Mouse (Mus musculus): ENCODE data around the gene Mrvi1. TPM values are rescaled to one million over a fixed set of nuclear protein-coding genes. Genes with fewer than 3 reads are reported as not detected.

The Mrvi1 gene
- polyA plus RNA-seq, 1 experiment from 2014 or later = 0.79 TPM

DNA sequence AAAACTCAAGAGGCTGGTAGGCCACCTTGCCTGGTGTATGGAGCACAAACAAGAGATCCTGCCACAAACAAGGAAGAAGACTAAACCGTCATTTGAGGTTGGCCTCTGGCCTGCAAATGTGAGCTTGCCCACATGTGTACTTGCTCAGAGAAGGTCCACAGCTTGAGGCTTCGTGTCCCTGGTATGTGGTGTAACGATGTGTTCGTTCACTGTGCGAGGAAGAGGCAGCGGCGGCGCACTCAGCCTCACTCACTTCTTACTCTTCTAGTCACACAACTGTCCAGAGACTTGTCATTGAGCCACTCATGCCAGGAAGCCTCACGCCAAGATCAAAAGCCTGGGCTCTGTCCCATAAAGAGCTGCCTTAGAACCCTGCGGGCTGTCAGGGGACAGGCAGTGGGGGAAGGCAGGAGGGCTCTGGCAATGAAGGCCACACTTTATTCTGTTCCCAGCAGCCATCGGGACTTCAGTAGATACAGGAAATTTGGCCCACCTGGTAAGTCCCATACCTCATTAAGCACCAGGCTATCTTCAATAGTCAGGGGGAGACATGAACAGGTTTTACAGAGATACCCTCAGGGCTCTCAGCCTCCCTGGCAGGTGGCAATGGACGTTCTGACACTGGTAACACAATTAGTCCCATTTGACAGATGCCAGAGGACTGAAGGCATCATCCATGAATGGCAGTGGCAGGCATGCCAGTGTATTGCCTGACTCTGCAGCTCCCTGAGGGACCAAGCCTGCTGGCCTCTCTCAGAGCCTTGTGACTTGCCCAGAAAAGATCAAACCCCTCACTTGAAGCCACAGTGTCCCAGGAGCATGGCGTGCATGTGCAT is 32.3 kb downstream of the Mrvi1 start:
- ATAC-seq (ENCODE audit: low read depth) = no peak
- no peak overlapping the region for H3K9ac ChIP-seq (replicated peaks; ENCODE audit: low read depth, low read length)
- H3K36me3 ChIP-seq (ENCODE audit: control insufficient read depth, insufficient read depth, low read length) = no peaks in the 10 kb centered on the region
- H3K9me3 ChIP-seq (ENCODE audit: control insufficient read depth, low read length) = no peaks in the 10 kb centered on the region
- H3K4me1 ChIP-seq (ENCODE audit: control insufficient read depth, insufficient read depth, low read length) = no peaks in the 10 kb centered on the region
- no peak overlapping the region for H3K4me2 ChIP-seq (ENCODE audit: low read depth, low read length)
- no peaks in the 10 kb centered on the region for H3K27me3 ChIP-seq (ENCODE audit: control insufficient read depth, insufficient read depth, low read length)
- H3K4me3 ChIP-seq (ENCODE audit: low read depth, low read length) = no peak overlapping the region
- WGBS = 79% methylated on average over 13 of the region's 13 CpGs
- H3K27ac ChIP-seq (ENCODE audit: low read depth, low read length) = no peak overlapping the region

DNA sequence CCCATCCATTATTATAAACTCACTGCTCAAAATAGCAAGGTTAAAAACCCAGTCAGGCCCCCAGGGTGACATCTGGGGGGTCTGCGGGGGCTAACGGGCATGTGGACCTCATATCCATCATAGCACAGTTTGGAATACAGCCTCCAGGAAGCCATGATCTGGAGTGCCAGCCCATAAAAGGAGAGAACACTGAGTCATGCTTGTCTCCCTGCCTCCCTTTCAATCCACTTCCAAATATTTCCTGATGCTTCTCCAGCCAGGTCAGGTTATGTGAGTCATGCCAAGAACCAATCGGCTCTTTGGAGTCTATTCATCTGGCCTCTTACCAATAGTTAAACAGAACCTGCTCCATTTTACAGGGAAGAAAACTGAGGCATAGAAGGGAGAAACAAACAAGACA is 33.7 kb downstream of the Mrvi1 start:
- Histone ChIP-seq H3K4me3 (ENCODE audit: low read depth, low read length) (no peak overlapping the region), H3K4me2 (ENCODE audit: low read depth, low read length) (no peak overlapping the region), H3K9ac (replicated peaks; ENCODE audit: low read depth, low read length) (no peak overlapping the region), H3K9me3 (ENCODE audit: control insufficient read depth, low read length) (no peaks in the 10 kb centered on the region), H3K27ac (ENCODE audit: low read depth, low read length) (no peak overlapping the region), H3K27me3 (ENCODE audit: control insufficient read depth, insufficient read depth, low read length) (no peaks in the 10 kb centered on the region), H3K4me1 (ENCODE audit: control insufficient read depth, insufficient read depth, low read length) (no peaks in the 10 kb centered on the region), H3K36me3 (ENCODE audit: control insufficient read depth, insufficient read depth, low read length) (no peaks in the 10 kb centered on the region)
- 95% methylated on average over 3 of the region's 3 CpGs for WGBS
- no peak for ATAC-seq (ENCODE audit: low read depth)

DNA sequence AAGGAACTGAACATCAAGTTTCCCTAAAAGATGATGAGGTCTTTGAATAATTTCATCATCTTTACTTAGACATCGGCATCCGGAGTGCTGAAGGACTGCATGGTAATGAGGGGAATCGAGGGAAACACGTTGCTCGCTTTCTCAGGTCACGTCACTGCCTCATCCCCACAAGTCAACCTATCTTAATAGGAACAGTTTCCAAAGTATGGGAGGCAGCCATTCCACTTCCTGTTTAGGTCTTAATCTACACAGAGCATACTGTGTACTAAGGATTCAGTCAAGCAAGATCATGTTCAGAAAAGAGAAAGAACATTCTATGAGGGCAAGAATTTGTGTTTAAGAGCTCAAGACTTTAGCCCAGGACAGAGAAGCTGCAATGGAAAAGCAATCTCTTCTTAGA is 34.6 kb downstream of the Mrvi1 start:
- H3K27ac ChIP-seq (ENCODE audit: low read depth, low read length) = no peak overlapping the region
- H3K9ac ChIP-seq (replicated peaks; ENCODE audit: low read depth, low read length) = no peak overlapping the region
- H3K4me1 ChIP-seq (ENCODE audit: control insufficient read depth, insufficient read depth, low read length) = no peaks in the 10 kb centered on the region
- H3K36me3 ChIP-seq (ENCODE audit: control insufficient read depth, insufficient read depth, low read length) = no peaks in the 10 kb centered on the region
- H3K27me3 ChIP-seq (ENCODE audit: control insufficient read depth, insufficient read depth, low read length) = no peaks in the 10 kb centered on the region
- WGBS = 90% methylated on average over 6 of the region's 6 CpGs
- no peak overlapping the region for H3K4me2 ChIP-seq (ENCODE audit: low read depth, low read length)
- ATAC-seq (ENCODE audit: low read depth) = no peak
- no peak overlapping the region for H3K4me3 ChIP-seq (ENCODE audit: low read depth, low read length)
- no peaks in the 10 kb centered on the region for H3K9me3 ChIP-seq (ENCODE audit: control insufficient read depth, low read length)

DNA sequence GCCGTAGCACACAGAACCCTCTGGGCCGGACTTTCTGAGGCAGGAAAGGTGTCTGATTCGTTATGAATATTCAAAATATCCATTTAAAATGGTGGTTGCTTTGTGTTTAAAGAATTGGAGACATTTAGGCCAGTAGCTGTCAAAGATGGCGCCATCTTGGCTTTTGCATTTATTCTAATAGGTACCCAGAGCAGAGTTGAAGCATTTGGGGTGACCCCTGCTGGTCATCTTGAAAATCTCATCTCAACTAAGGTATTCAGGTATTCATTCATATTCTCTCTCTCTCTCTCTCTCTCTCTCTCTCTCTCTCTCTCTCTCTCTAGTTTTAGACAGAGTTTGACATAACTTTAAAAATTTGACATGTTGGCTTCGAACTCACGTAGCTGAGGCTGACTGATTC is 35.5 kb downstream of the Mrvi1 start:
- H3K4me2 ChIP-seq (ENCODE audit: low read depth, low read length) = no peak overlapping the region
- no peaks in the 10 kb centered on the region for H3K36me3 ChIP-seq (ENCODE audit: control insufficient read depth, insufficient read depth, low read length)
- H3K27me3 ChIP-seq (ENCODE audit: control insufficient read depth, insufficient read depth, low read length) = no peaks in the 10 kb centered on the region
- no peaks in the 10 kb centered on the region for H3K9me3 ChIP-seq (ENCODE audit: control insufficient read depth, low read length)
- no peak overlapping the region for H3K27ac ChIP-seq (ENCODE audit: low read depth, low read length)
- H3K9ac ChIP-seq (replicated peaks; ENCODE audit: low read depth, low read length) = no peak overlapping the region
- no peak overlapping the region for H3K4me3 ChIP-seq (ENCODE audit: low read depth, low read length)
- no peak for ATAC-seq (ENCODE audit: low read depth)
- no peaks in the 10 kb centered on the region for H3K4me1 ChIP-seq (ENCODE audit: control insufficient read depth, insufficient read depth, low read length)
- 80% methylated on average over 6 of the region's 6 CpGs for WGBS

DNA sequence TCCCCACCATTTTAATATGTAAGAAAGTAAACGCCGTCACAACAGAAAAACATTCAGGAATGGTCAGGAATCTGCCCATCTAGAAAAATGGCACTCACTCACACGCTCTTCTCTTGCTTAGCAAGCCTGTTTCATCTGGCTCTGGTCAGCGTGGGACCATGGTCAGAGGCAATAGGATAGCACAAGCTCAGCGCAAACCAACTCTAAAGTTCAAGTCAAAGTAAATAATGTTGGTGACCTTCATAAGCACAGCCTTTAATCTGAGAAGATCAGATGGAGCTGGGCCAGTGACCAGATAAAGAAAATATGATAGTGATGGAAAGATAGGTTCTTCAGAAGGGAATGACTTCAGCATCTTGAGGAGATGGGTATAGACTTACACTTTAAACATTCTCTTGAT is 37.9 kb downstream of the Mrvi1 start:
- no peak overlapping the region for H3K4me3 ChIP-seq (ENCODE audit: low read depth, low read length)
- no peaks in the 10 kb centered on the region for H3K4me1 ChIP-seq (ENCODE audit: control insufficient read depth, insufficient read depth, low read length)
- H3K27ac ChIP-seq (ENCODE audit: low read depth, low read length) = no peak overlapping the region
- H3K36me3 ChIP-seq (ENCODE audit: control insufficient read depth, insufficient read depth, low read length) = no peaks in the 10 kb centered on the region
- H3K27me3 ChIP-seq (ENCODE audit: control insufficient read depth, insufficient read depth, low read length) = no peaks in the 10 kb centered on the region
- no peak for ATAC-seq (ENCODE audit: low read depth)
- H3K4me2 ChIP-seq (ENCODE audit: low read depth, low read length) = no peak overlapping the region
- H3K9ac ChIP-seq (replicated peaks; ENCODE audit: low read depth, low read length) = no peak overlapping the region
- 94% methylated on average over 5 of the region's 5 CpGs for WGBS
- no peaks in the 10 kb centered on the region for H3K9me3 ChIP-seq (ENCODE audit: control insufficient read depth, low read length)

DNA sequence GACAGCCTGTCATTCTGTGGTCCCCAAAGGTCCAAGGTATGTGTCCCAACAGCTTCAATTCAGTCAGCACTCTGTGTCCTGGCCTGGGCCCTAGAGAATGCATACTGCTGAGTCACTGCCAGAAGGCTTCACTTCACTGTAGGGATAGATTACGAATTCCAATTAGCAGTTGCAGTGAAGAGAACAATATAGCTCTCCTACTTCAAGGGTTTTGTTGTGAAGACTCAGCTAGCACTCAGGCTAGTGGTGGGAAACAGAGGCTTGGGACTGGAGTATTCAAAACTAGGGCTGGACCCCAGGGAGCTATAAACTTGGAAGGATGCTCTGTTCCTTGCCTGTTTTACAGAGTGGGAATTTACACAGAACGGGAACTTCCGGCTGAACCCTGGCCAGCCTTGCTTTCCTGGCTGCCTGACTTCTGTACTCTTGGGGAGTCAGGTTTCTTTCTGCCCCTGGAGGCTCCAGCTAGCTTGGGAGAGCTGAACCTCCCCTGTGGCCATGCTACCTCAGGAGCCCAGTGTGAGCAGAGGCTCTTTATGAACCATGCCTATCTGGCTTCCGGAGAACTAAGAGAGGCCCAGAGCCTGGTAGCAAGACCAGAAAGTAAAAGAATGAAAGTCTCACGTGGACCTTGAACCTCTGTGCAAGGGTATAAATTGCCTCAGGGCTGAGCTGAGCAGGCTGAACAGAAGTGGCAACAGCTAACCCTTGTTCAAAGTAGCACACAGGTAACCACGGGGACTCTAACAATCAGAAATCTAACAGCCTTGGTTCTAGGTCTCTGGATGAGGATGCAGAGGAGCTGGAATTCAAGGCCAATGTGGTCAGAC is 40.3 kb downstream of the Mrvi1 start:
- 58% methylated on average over 6 of the region's 6 CpGs for WGBS
- no peak for ATAC-seq (ENCODE audit: low read depth)
- H3K4me3 ChIP-seq (ENCODE audit: low read depth, low read length) = no peak overlapping the region
- H3K36me3 ChIP-seq (ENCODE audit: control insufficient read depth, insufficient read depth, low read length) = no peaks in the 10 kb centered on the region
- no peaks in the 10 kb centered on the region for H3K4me1 ChIP-seq (ENCODE audit: control insufficient read depth, insufficient read depth, low read length)
- no peak overlapping the region for H3K9ac ChIP-seq (replicated peaks; ENCODE audit: low read depth, low read length)
- H3K27me3 ChIP-seq (ENCODE audit: control insufficient read depth, insufficient read depth, low read length) = no peaks in the 10 kb centered on the region
- no peaks in the 10 kb centered on the region for H3K9me3 ChIP-seq (ENCODE audit: control insufficient read depth, low read length)
- no peak overlapping the region for H3K27ac ChIP-seq (ENCODE audit: low read depth, low read length)
- no peak overlapping the region for H3K4me2 ChIP-seq (ENCODE audit: low read depth, low read length)

DNA sequence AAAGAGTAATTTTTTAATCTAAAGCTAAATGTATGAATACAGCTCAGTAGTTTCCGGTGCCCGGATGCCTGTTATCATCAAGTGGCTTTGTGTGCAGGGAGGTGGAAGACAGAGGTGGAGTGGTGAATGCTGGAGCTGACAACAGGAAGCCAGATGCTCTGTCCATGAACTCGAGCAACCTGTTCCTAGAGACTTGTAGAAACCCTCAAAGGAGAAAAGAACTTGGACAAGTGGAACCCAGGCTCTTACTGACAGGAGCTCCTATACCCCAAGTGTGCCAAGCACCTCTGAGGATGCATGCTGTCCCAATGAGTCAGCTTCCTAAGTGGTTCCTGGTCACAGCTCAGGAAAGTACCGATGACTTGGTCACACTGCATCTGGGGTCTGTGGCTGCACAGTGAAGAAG is 41.1 kb downstream of the Mrvi1 start:
- no peak overlapping the region for H3K4me3 ChIP-seq (ENCODE audit: low read depth, low read length)
- ATAC-seq (ENCODE audit: low read depth) = no peak

DNA sequence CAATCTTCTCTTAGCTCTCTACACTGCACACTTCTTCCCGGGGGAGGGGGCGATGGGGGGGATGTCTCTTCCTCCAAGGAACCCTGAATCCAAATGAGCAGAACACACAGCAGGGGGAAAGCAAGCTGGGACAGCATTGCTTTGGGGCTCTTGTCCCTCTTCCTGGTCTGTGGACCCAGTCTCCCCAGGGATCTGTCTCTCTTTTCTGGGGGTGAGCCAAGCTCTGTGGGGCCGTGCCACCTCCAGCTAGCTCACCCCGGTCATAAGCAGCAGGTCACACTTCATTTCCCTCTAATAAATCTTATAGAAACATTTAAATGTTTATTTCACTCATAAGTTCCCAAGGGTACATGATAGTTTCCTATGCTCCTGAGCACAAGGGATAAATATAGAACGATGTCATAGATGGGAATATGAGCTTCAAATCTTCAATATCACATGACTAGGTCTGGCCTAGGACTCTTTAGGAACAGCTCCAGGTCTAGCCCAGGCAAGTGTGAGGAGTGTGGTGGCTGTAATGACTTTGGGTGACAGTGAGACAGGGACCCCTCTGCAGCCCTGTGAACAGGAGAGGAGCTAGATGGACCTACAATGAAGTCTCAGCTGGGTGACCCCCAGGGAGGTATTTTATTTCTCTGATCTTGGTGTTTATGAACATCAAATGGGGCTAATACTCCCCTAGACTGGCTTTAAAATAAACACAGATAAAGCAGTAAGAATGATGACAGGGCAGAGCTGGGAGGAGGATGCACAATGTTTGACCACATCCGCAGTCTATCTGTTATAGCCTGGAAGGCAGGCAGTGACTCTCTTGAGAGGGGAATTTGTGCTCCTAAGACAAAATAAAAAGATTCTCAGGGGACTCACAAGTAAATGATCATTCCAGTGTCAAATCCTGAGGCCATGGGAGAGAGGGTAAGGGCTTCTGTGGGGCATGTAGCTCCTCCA is 46.2 kb downstream of the Mrvi1 start:
- no peaks in the 10 kb centered on the region for H3K9me3 ChIP-seq (ENCODE audit: control insufficient read depth, low read length)
- H3K4me2 ChIP-seq (ENCODE audit: low read depth, low read length) = no peak overlapping the region
- H3K9ac ChIP-seq (replicated peaks; ENCODE audit: low read depth, low read length) = no peak overlapping the region
- no peak overlapping the region for H3K4me3 ChIP-seq (ENCODE audit: low read depth, low read length)
- no peaks in the 10 kb centered on the region for H3K36me3 ChIP-seq (ENCODE audit: control insufficient read depth, insufficient read depth, low read length)
- 80% methylated on average over 6 of the region's 6 CpGs for WGBS
- no peak overlapping the region for H3K27ac ChIP-seq (ENCODE audit: low read depth, low read length)
- no peaks in the 10 kb centered on the region for H3K4me1 ChIP-seq (ENCODE audit: control insufficient read depth, insufficient read depth, low read length)
- no peaks in the 10 kb centered on the region for H3K27me3 ChIP-seq (ENCODE audit: control insufficient read depth, insufficient read depth, low read length)
- ATAC-seq (ENCODE audit: low read depth) = no peak

More for the DNA sequence above, 41.1 kb downstream of the Mrvi1 start:
- Histone ChIP-seq H3K9ac (replicated peaks; ENCODE audit: low read depth, low read length) (no peak overlapping the region), H3K27ac (ENCODE audit: low read depth, low read length) (no peak overlapping the region), H3K36me3 (ENCODE audit: control insufficient read depth, insufficient read depth, low read length) (no peaks in the 10 kb centered on the region), H3K4me1 (ENCODE audit: control insufficient read depth, insufficient read depth, low read length) (no peaks in the 10 kb centered on the region), H3K27me3 (ENCODE audit: control insufficient read depth, insufficient read depth, low read length) (no peaks in the 10 kb centered on the region), H3K4me2 (ENCODE audit: low read depth, low read length) (no peak overlapping the region), H3K9me3 (ENCODE audit: control insufficient read depth, low read length) (no peaks in the 10 kb centered on the region)
- WGBS = 87% methylated on average over 4 of the region's 4 CpGs
